Mouse (Mus musculus): Measurements from ENCODE around the gene Wdr5b. TPM values are rescaled to one million over a fixed set of nuclear protein-coding genes. Genes with fewer than 3 reads are reported as not detected.
A peak's percentile ranks its signal among the peaks of the same experiment; 100 is the strongest.

The Wdr5b gene
- total RNA-seq (2012; rRNA removed) (5.9 and 8.4 TPM in 2 replicates), total RNA-seq (2014; rRNA removed) (7.4 and 8.0 TPM in 2 replicates), polyA plus RNA-seq (2012; ENCODE audit: insufficient read length, low read depth) (5.4 and 6.2 TPM in 2 replicates)

- dilution Hi-C loops (cut with MboI; ENCODE audit: extremely low pct_ligation_motif_present, extremely low pct_unique_long_range_greater_than_20kb, low sequenced_read_pairs): no loop called here
- Histone ChIP-seq H3K27me3 (replicated peaks) (no peaks in the 10 kb centered on the region), H3K9ac (ENCODE audit: insufficient read depth, low read depth) (peak within 1 kb of the TSS; percentile 76), H3K4me2 (ENCODE audit: insufficient read depth, low read depth, poor library complexity, severe bottlenecking) (peak within 1 kb of the TSS; percentile 95), H3K79me2 (replicated peaks; ENCODE audit: control insufficient read depth, extremely low read depth, insufficient read depth, poor library complexity, severe bottlenecking) (peaks cover 14% of the 10 kb centered on the region), H3K9me3 (replicated peaks; ENCODE audit: low read length) (no peaks in the 10 kb centered on the region), H3K36me3 (replicated peaks in 1 of 2; ENCODE audit: control insufficient read depth in 1 of 2, insufficient read depth in 1 of 2, low read length in 1 of 2) (peaks cover 20 to 56% of the 10 kb centered on the region in 2 experiments), H3K27ac (ENCODE audit: insufficient read depth, low read depth) (peak within 1 kb of the TSS; percentile 35), H3K4me1 (ENCODE audit: control insufficient read depth in 1 of 2, insufficient read depth in 2 of 2) (peaks cover 3 to 30% of the 10 kb centered on the region in 2 experiments; a peak in 3 of 4 replicates), H3K4me3 (replicated peaks in 1 of 3; ENCODE audit: low read depth in 2 of 3, low read length in 2 of 3, poor library complexity in 1 of 3) (peak within 1 kb of the TSS; percentile 65 to 74 (median 65))
- in situ Hi-C loops (cut with MboI; ENCODE audit: low pct_ligation_motif_present, low pct_unique_long_range_greater_than_20kb, low sequenced_read_pairs): no loop called here
- peak; percentile 100 for DNase-seq (ENCODE audit: extremely low read depth)
- TF ChIP-seq ZC3H11A (IDR thresholded peaks at IDR 0.05; ENCODE audit: low read depth, low read length): no peak
- TF ChIP-seq RCOR1 (conservative IDR thresholded peaks at IDR 0.05; ENCODE audit: low read depth, low read length): no peak
- TF ChIP-seq POLR2AphosphoS2 (IDR thresholded peaks at IDR 0.05; ENCODE audit: low read depth, low read length): peak; percentile 98
- TF ChIP-seq MEF2A (IDR thresholded peaks at IDR 0.05; ENCODE audit: borderline replicate concordance, low read depth, low read length): peak; percentile 67; the same call in 1 of the 2 replicates
- TF ChIP-seq UBTF (IDR thresholded peaks at IDR 0.05; ENCODE audit: low read depth, low read length): 0 out of 2 replicates have a peak, but pooled peaks have one; percentile 50
- TF ChIP-seq NRF1 (IDR thresholded peaks at IDR 0.05; ENCODE audit: low read depth, low read length): peak; percentile 97
- peak; percentile 64; the same call in 1 of the 2 replicates for TF ChIP-seq TCF12 (IDR thresholded peaks at IDR 0.05; ENCODE audit: low read depth, low read length)
- TF ChIP-seq NELFE (IDR thresholded peaks at IDR 0.05; ENCODE audit: low read depth, low read length): peak; percentile 75
- peak; percentile 98 for TF ChIP-seq CHD2 (IDR thresholded peaks at IDR 0.05; ENCODE audit: low read length)
- TF ChIP-seq USF1 (IDR thresholded peaks at IDR 0.05; ENCODE audit: low read depth, low read length): no peak
- 0 out of 2 replicates have a peak, but pooled peaks have one; percentile 45 for TF ChIP-seq BHLHE40 (IDR thresholded peaks at IDR 0.05; ENCODE audit: low read depth, low read length)
- peak; percentile 90; the same call in 1 of the 2 replicates for TF ChIP-seq E2F4 (IDR thresholded peaks at IDR 0.05; ENCODE audit: insufficient replicate concordance, low read depth, low read length)
- no peak for TF ChIP-seq PAX5 (IDR thresholded peaks at IDR 0.05; ENCODE audit: low read length)
- no peak; the same call in 1 of the 2 replicates for TF ChIP-seq RAD21 (IDR thresholded peaks at IDR 0.05; ENCODE audit: low read depth, low read length)
- TF ChIP-seq ZNF384 (IDR thresholded peaks at IDR 0.05; ENCODE audit: low read depth, low read length): peak; percentile 94
- peak; percentile 95 for TF ChIP-seq ELF1 (IDR thresholded peaks at IDR 0.05; ENCODE audit: low read depth, low read length)
- TF ChIP-seq POLR2A (IDR thresholded peaks at IDR 0.05; ENCODE audit: low read depth, low read length): peak; percentile 89
- peak; percentile 87 for TF ChIP-seq MAX (IDR thresholded peaks at IDR 0.05; ENCODE audit: low read length)
- TF ChIP-seq USF2 (conservative IDR thresholded peaks at IDR 0.05; ENCODE audit: low read depth, low read length): 0 out of 2 replicates have a peak, but pooled peaks have one; percentile 10
- TF ChIP-seq MXI1 (IDR thresholded peaks at IDR 0.05; ENCODE audit: low read depth, low read length): peak; percentile 93
- TF ChIP-seq ZMIZ1 (IDR thresholded peaks at IDR 0.05; ENCODE audit: low read depth, low read length): 0 out of 2 replicates have a peak, but pooled peaks have one; percentile 56
- no peak for TF ChIP-seq ZKSCAN1 (IDR thresholded peaks at IDR 0.05; ENCODE audit: borderline replicate concordance, low read depth, low read length)
- no peak for TF ChIP-seq CHD1 (IDR thresholded peaks at IDR 0.05; ENCODE audit: low read depth, low read length)
- TF ChIP-seq EP300 (IDR thresholded peaks at IDR 0.05; ENCODE audit: low read length): no peak
- no peak for TF ChIP-seq SMC3 (IDR thresholded peaks at IDR 0.05; ENCODE audit: low read depth, low read length)
- TF ChIP-seq KAT2A (IDR thresholded peaks at IDR 0.05; ENCODE audit: insufficient replicate concordance, low read length): peak; percentile 77; the same call in 1 of the 2 replicates
- TF ChIP-seq HCFC1 (IDR thresholded peaks at IDR 0.05; ENCODE audit: low read depth, low read length): peak; percentile 90
- TF ChIP-seq TBP (conservative IDR thresholded peaks at IDR 0.05; ENCODE audit: low read depth, low read length): peak; percentile 73
- TF ChIP-seq SIN3A (IDR thresholded peaks at IDR 0.05; ENCODE audit: low read length): peak; percentile 94
- peak; percentile 88 for TF ChIP-seq JUND (conservative IDR thresholded peaks at IDR 0.05; ENCODE audit: low read depth, low read length)
- peak; percentile 87; the same call in 1 of the 2 replicates for TF ChIP-seq MAZ (IDR thresholded peaks at IDR 0.05; ENCODE audit: low read depth, low read length)
- TF ChIP-seq GABPA (IDR thresholded peaks at IDR 0.05; ENCODE audit: insufficient replicate concordance, low read depth, low read length): no peak; the same call in 1 of the 2 replicates
- TF ChIP-seq JUN (IDR thresholded peaks at IDR 0.05; ENCODE audit: insufficient read depth, low read depth, low read length): peak; percentile 77
- no peak for TF ChIP-seq MAFK (IDR thresholded peaks at IDR 0.05; ENCODE audit: insufficient replicate concordance, low read length)
- TF ChIP-seq ETS1 (conservative IDR thresholded peaks at IDR 0.05; ENCODE audit: low read depth, low read length): peak; percentile 57
- no peak for TF ChIP-seq CTCF (conservative IDR thresholded peaks at IDR 0.05 in 1 of 2, IDR thresholded peaks at IDR 0.05 in 1 of 2; ENCODE audit: low read depth in 2 of 2, low read length in 2 of 2)
Measured at GRCm38 (mm10) chr16:36040640-36041624, at the start of gene Wdr5b. TSS of gene Wdr5b (plus strand) at chr16:36041190.

Data from CH12.LX (cell line).